Mouse (Mus musculus) midbrain, embryonic 15.5 days (tissue): Measurements from ENCODE around the gene Slc6a5. TPM values are rescaled to one million over a fixed set of nuclear protein-coding genes. Genes with fewer than 3 reads are reported as not detected.
A peak's percentile ranks its signal among the peaks of the same experiment; 100 is the strongest.

Experiments used
- ATAC-seq: fragments of 200-750 bp; cut with Nextera tagmentation; replicated peaks from 2 replicates; pipeline ENCODE4 v1.8.0; 2017; ENCODE audit warnings: moderate TSS enrichment
- H3K27ac ChIP-seq: fragments of 300-500 bp; sonication (generic); 2 replicates; pipeline ENCODE4 v1.5.1; 2015; ENCODE audit warnings: mild to moderate bottlenecking, inconsistent platforms
- H3K27me3 ChIP-seq: fragments of 300-500 bp; sonication (generic); replicated peaks from 2 replicates; pipeline ENCODE4 v1.6.1; 2015; ENCODE audit warnings: inconsistent platforms
- H3K36me3 ChIP-seq: fragments of 300-500 bp; sonication (generic); replicated peaks from 2 replicates; pipeline ENCODE4 v1.6.1; 2015; ENCODE audit warnings: inconsistent platforms
- H3K4me1 ChIP-seq: fragments of 300-500 bp; sonication (generic); 2 replicates; pipeline ENCODE4 v1.6.1; 2015; ENCODE audit warnings: inconsistent platforms
- H3K4me2 ChIP-seq: fragments of 300-500 bp; sonication (generic); 2 replicates; pipeline ENCODE4 v1.6.1; 2015; ENCODE audit warnings: inconsistent platforms, mild to moderate bottlenecking, moderate library complexity
- H3K4me3 ChIP-seq: fragments of 300-500 bp; sonication (generic); 2 replicates; pipeline ENCODE4 v1.5.1; 2015; ENCODE audit warnings: mild to moderate bottlenecking, inconsistent platforms
- H3K9ac ChIP-seq: fragments of 300-500 bp; sonication (generic); 2 replicates; pipeline ENCODE4 v1.6.1; 2015; ENCODE audit warnings: mild to moderate bottlenecking, inconsistent platforms
- H3K9me3 ChIP-seq: fragments of 300-500 bp; sonication (generic); 2 replicates; pipeline ENCODE4 v1.6.1; 2016; ENCODE audit warnings: inconsistent platforms
- WGBS: fragments of 180-500 bp; shearing (Covaris S2); methylation state at CpG from one replicate; pipeline ENCODE4 v1.1.7; 2015; ENCODE audit warnings: mixed read lengths; 5-methylcytosine and 5-hydroxymethylcytosine counted together
- polyA plus RNA-seq: library from polyadenylated mRNA; unstranded; fragments of >200 nt; fragmentation: Nextera tagmentation; extraction: Ambion mirVana; gene quantifications from 2 replicates; pipeline ENCODE4 v1.2.1, GENCODE M21; 2015

Gene Slc6a5
- polyA plus RNA-seq, 1 experiment from 2014 or later: 0.31 TPM

DNA sequence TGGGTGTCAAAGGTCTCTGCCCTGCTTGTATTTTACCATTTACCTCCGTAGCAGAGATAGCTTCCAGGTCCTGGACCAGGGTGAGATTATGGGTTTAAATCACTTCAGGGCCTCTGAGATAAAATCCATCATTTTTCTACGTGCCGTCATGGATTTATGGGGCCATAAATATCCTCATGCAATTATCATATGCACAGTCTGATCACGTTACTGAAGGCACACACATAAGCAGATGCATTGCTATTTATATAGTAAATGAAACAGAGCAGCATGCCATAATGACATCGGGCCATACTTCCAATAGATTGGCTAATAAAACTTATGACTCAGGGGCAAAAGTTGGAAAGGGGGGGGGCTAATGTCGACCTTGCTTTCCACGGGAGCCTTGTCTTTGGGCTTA lies 44.9 kb downstream of the Slc6a5 start:
- no peaks in the 10 kb centered on the region for H3K36me3 ChIP-seq
- H3K27ac ChIP-seq: no peak overlapping the region
- no peaks in the 10 kb centered on the region for H3K4me1 ChIP-seq
- H3K4me2 ChIP-seq: no peak overlapping the region
- WGBS: 77% methylated on average over 7 of the region's 7 CpGs
- no peaks in the 10 kb centered on the region for H3K9me3 ChIP-seq
- no peak for ATAC-seq
- H3K27me3 ChIP-seq: no peaks in the 10 kb centered on the region
- H3K4me3 ChIP-seq: no peak overlapping the region
- no peak overlapping the region for H3K9ac ChIP-seq

DNA sequence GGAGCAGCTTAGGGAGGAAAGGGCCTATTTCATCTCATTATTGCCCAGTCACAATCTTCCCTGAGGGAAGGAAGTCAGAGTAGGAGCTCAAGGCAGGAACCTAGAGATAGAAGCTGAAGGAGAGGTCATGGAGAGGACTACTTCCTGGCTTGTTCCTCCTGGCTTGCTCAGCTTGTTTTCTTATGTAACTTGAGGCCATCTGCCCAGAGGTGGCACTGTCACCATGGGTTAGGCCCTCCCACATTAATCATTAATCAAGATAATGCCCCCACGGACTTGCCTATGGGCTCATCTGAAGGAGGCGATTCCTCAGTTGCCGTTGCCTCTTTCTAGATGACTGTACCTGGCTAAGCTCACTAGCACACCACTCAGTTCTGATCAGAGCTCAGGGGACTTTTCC lies 47.2 kb downstream of the Slc6a5 start:
- H3K9ac ChIP-seq: no peak overlapping the region
- no peak for ATAC-seq
- H3K4me2 ChIP-seq: no peak overlapping the region
- H3K27me3 ChIP-seq: no peaks in the 10 kb centered on the region
- WGBS: 89% methylated on average over 3 of the region's 3 CpGs
- H3K4me1 ChIP-seq: no peaks in the 10 kb centered on the region
- no peak overlapping the region for H3K27ac ChIP-seq
- no peaks in the 10 kb centered on the region for H3K9me3 ChIP-seq
- H3K4me3 ChIP-seq: no peak overlapping the region
- H3K36me3 ChIP-seq: no peaks in the 10 kb centered on the region

DNA sequence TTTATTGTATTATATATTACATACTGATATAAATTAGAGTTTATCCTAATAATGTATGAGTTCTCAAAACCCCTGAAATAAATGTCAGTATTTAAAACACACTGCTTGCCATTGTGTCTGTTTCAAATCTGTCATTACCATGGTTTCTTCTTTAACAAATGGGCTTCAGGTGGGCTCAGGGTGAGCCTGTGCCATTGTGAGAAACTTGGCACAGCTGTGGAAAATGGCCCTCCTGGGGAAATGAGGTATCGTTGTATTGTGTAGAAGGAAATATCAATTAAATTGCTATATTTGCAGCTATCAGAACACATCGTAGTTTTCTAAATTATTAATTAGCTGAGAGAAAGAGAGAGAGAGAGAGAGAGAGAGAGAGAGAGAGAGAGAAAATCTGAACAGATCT lies 53.8 kb downstream of the Slc6a5 start:
- no peak overlapping the region for H3K4me3 ChIP-seq
- no peaks in the 10 kb centered on the region for H3K27me3 ChIP-seq
- H3K4me1 ChIP-seq: no peaks in the 10 kb centered on the region
- 67% methylated on average over 2 of the region's 2 CpGs for WGBS
- no peak overlapping the region for H3K4me2 ChIP-seq
- no peaks in the 10 kb centered on the region for H3K9me3 ChIP-seq
- no peak overlapping the region for H3K9ac ChIP-seq
- ATAC-seq: no peak
- H3K27ac ChIP-seq: no peak overlapping the region
- no peaks in the 10 kb centered on the region for H3K36me3 ChIP-seq

DNA sequence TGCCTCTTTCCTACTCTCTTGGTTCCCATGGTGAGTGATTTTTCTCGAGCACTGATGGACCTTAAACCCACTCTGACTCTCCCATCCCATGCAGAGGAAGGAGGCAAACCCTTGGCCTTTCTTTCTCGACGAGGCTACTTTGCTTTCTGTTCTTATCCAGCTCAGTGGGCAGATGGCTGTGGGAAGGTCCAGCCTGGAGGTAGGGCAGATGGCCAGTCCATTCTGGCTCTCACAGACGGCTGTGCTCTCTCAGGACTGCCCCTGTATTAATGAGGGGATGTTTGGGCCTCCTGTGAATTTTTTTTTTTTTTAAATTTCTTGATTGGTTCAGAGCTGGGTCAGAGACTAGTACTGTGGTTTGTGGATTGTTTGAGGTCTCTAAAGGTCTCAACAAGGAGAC lies 59.6 kb downstream of the Slc6a5 start:
- no peak for ATAC-seq
- 30% methylated on average over 4 of the region's 4 CpGs for WGBS

DNA sequence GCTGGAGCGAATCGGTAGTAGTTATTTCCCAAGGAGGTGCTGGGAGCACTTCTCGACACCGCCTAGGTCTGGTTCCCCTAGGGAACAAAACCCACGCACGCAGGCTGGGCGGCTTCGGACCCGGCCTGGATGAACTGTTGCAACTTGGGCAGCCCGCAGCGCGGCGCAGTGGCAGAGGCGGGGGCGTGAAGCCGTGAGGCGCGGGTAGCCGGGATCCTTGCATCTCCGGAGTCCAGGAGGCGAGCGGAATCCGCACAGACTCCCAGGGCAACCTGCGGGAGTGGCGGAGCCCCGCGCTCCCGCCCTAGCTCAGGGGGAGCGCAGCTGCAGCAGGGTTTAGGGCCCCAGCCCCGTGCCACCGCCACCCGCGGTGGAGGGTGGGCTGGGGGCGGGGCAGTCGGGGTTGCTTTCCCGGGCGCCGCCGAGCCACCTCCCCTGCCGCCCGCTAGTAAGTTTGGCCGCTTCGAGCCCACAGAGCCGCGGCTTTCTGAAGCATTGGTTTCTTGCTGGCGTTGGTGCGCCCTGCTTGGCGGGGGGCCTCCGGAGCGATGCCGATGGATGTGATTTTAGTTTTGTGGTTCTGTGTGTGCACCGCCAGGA lies 65.0 kb downstream of the Slc6a5 start, which contains the start of gene Nell1:
Gene Nell1, plus strand, starts transcription at position 24 of the 600 bp plus-strand sequence.
- Histone ChIP-seq H3K27me3 (peaks cover 45% of the 10 kb centered on the region), H3K9me3 (no peaks in the 10 kb centered on the region), H3K36me3 (no peaks in the 10 kb centered on the region), H3K27ac (peak within 1 kb of the TSS; percentile 39; the same call in 1 of the 2 replicates), H3K9ac (peak within 1 kb of the TSS; percentile 44), H3K4me1 (peaks cover 21% of the 10 kb centered on the region), H3K4me2 (peak within 1 kb of the TSS; percentile 95), H3K4me3 (peak within 1 kb of the TSS; percentile 59)
- peak; percentile 82 for ATAC-seq
- under 1% methylated on average over 52 of the region's 52 CpGs for WGBS

More for the DNA sequence above, 59.6 kb downstream of the Slc6a5 start:
- H3K27ac ChIP-seq: no peak overlapping the region
- peaks cover 13% of the 10 kb centered on the region for H3K27me3 ChIP-seq
- peaks cover 1% of the 10 kb centered on the region; the same call in 1 of the 2 replicates for H3K4me1 ChIP-seq
- no peak overlapping the region for H3K4me3 ChIP-seq
- H3K4me2 ChIP-seq: no peak overlapping the region
- H3K9me3 ChIP-seq: no peaks in the 10 kb centered on the region
- H3K9ac ChIP-seq: no peak overlapping the region
- H3K36me3 ChIP-seq: no peaks in the 10 kb centered on the region

DNA sequence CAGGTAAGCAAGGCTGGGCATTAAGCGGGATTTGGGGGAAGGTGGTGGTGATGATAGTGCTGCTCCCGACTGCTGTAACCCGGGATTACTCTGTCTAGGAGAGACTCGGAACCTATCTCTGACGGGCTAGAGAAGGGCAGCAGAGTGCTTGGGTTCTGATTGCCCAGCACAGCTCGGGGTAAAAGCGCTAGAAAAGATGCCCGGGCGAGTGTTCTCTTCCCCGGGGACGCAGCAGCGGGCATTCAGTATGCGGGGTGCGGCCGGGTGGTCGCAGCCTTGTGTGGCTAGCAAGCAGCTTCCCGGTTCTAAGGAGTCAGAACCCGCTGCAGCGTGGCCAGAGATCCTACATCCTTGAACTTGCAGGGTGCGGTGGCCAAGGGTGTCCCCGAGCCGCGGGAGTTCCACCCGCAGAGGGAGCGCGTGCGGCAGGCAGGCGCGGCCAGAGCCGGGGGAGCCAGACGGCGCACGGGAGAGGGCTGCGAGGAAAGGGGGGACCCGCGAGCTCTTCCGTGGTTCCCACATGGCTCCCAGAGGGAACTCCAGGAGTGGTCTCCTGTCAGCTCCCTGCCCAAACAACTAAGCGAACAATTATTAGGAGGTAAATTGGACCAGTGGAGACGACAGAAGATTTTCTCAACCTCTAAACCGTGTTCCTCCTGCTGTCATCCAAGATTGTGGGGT lies 65.6 kb downstream of the Slc6a5 start:
- Histone ChIP-seq H3K36me3 (no peaks in the 10 kb centered on the region), H3K9me3 (no peaks in the 10 kb centered on the region), H3K4me1 (peaks cover 21% of the 10 kb centered on the region), H3K4me3 (peak overlapping the region; percentile 59), H3K9ac (peak overlapping the region; percentile 44), H3K27ac (peak overlapping the region; percentile 39; the same call in 1 of the 2 replicates), H3K4me2 (peak overlapping the region; percentile 95), H3K27me3 (peaks cover 45% of the 10 kb centered on the region)
- peak; percentile 74 for ATAC-seq
- 0% methylated on average over 38 of the region's 40 CpGs for WGBS

DNA sequence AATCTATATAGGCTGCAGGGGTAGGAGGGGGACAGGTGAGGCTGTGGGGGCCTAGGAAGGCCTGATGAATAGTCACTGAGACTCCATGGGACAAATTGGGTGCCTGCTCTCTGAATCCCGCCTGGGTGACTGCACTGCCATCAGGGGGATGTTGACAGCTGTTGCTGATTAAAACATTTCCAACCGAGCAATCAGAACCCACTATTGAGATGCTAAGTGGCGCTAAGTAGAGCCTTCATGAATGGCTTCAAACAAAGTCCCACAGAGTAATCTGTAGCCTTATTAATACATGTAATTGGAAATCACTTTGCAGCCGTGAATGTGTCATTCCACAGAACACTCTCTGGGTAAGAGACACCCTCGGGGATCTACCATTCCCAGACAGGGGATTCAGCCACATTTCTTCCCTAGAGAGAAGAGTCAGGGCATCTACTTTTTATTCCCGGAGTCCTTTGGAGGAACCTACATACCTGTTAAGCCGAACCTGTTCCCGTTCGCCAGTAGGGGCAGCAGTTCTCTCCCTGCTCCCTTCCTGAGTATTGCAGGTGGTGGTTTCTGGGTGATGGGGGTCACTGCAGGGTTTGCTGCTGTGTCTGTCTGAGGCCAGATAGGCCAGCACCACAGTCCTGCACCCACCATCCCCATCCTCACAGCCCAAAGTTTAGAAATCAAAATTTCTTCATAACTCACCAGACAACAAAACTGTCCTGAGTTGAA lies 71.7 kb downstream of the Slc6a5 start:
- Histone ChIP-seq H3K4me3 (no peak overlapping the region), H3K36me3 (no peaks in the 10 kb centered on the region), H3K9ac (no peak overlapping the region), H3K4me1 (no peaks in the 10 kb centered on the region), H3K4me2 (no peak overlapping the region), H3K27me3 (peaks cover 23% of the 10 kb centered on the region), H3K27ac (no peak overlapping the region), H3K9me3 (no peaks in the 10 kb centered on the region)
- 6% methylated on average over 9 of the region's 9 CpGs for WGBS
- ATAC-seq: peak; percentile 50

DNA sequence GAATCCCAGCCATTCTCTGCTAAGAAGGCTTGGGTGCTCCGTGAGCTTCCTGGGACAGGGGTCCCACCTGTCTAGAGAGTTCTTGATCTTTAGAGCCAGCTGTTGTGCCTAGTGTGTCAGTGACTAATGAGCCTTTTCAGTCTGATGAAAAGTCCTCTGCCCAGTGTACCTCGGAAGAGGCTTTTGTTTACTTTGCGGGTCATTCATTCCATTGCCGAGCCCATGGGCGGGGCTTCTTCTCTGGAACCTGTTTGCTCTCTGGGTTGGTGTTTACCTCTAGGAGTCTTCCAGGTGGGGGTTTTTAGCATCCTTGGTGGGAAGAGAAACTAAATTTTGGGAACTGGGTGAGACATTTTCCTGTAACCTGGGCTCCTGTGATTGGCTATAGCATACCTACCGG lies 74.8 kb downstream of the Slc6a5 start:
- Histone ChIP-seq H3K9ac (no peak overlapping the region), H3K36me3 (no peaks in the 10 kb centered on the region), H3K9me3 (no peaks in the 10 kb centered on the region), H3K27ac (no peak overlapping the region), H3K4me2 (no peak overlapping the region), H3K27me3 (0 out of 2 replicates have a peak, but pooled peaks cover 3% of the 10 kb centered on the region), H3K4me1 (no peaks in the 10 kb centered on the region), H3K4me3 (no peak overlapping the region)
- WGBS: 25% methylated on average over 6 of the region's 6 CpGs
- no peak for ATAC-seq

DNA sequence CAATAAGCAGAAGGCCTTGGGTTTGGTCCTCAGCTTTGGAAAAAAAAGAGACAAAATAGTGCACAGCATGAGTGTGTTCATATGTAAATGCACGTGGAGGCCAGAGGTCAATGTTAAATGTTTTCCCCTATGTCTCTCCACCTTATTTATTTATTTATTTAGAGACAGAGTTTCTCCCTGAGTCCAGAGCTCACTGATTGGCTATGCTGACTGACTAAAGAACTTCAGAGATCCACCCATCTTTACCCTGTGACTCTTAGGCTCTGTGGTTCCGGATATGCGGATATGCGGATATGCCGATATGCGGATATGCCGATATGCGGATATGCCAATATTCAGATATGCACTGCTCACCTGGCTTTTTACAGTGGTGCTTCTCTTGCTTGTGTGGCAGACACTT lies 76.0 kb downstream of the Slc6a5 start:
- ATAC-seq: no peak
- Histone ChIP-seq H3K4me3 (no peak overlapping the region), H3K27me3 (0 out of 2 replicates have a peak, but pooled peaks cover 3% of the 10 kb centered on the region), H3K36me3 (no peaks in the 10 kb centered on the region), H3K9me3 (no peaks in the 10 kb centered on the region), H3K4me1 (no peaks in the 10 kb centered on the region), H3K27ac (no peak overlapping the region), H3K4me2 (no peak overlapping the region), H3K9ac (no peak overlapping the region)
- 90% methylated on average over 8 of the region's 8 CpGs for WGBS

DNA sequence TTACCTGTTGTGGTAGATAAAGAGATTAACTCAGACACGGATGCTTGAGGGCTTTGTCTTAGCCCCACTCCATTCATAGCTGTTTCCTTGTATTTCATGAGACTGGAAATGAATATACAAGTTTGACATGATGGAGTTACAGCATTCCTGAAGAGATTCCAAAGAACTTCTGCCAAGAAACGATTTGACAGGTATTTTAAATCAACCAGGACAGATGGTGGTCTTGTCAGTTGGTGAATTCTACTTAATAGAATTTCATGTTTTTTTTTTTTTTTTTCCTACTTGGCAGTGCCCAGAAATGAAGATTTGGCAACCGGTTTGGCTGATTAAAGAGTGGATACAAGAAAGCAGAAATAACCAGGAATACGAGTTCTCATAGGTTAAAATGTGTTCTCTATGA lies 89.4 kb downstream of the Slc6a5 start:
- ATAC-seq: no peak
- Histone ChIP-seq H3K27ac (no peak overlapping the region), H3K9me3 (no peaks in the 10 kb centered on the region), H3K36me3 (no peaks in the 10 kb centered on the region), H3K4me3 (no peak overlapping the region), H3K9ac (no peak overlapping the region), H3K4me2 (no peak overlapping the region), H3K4me1 (no peaks in the 10 kb centered on the region), H3K27me3 (no peaks in the 10 kb centered on the region)
- WGBS: 83% methylated on average over 4 of the region's 4 CpGs

DNA sequence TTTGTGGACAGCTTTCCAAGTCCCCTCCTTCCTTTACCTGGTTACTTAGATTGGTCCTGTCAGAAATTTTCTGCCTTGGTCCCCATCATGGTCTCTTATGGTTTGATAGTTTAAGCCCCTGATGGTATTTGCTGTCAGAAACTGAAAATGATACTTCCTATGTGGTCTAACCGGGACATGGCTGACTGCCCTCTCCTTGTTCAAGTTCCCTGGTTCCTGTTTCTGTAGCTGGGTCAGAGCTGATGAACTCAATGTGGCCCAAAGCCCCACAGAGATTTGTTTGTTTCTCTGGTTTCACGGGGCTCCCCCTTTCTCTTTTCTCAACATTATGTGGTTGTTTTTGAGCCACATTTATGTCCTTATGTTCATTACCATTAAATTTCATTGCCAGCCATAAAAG lies 95.3 kb downstream of the Slc6a5 start:
- H3K27me3 ChIP-seq: no peaks in the 10 kb centered on the region
- ATAC-seq: no peak
- H3K9me3 ChIP-seq: no peaks in the 10 kb centered on the region
- whole genome bisulfite sequencing: 71% methylated on average over 2 of the region's 2 CpGs
- no peak overlapping the region for H3K27ac ChIP-seq
- no peak overlapping the region for H3K9ac ChIP-seq
- H3K4me2 ChIP-seq: no peak overlapping the region
- no peak overlapping the region for H3K4me3 ChIP-seq
- no peaks in the 10 kb centered on the region for H3K36me3 ChIP-seq
- no peaks in the 10 kb centered on the region for H3K4me1 ChIP-seq
